Mouse (Mus musculus) lung, adult 18-20 months (tissue): ENCODE data around the gene Plxna1.

ENCODE experiments used
- DNase-seq, 2 experiments: peaks; one replicate each; pipeline ENCODE4 v3.0.0; 2022; ENCODE audit warnings: mixed read lengths in 2 of 2

The Plxna1 gene

GRCm38 (mm10) chr6:89281492-89282332, 80.7 kb downstream of the Plxna1 start:
- DNase-seq, result no peak

GRCm38 (mm10) chr6:89280555-89280954, 81.9 kb downstream of the Plxna1 start:
- DNase-seq, result peak; percentile 53 to 65

- DNase-seq, result no peak
Observed at GRCm38 (mm10) chr6:89271731-89272475, 90.5 kb downstream of the Plxna1 start.

- DNase-seq, result no peak
Observed at GRCm38 (mm10) chr6:89267181-89267580, 95.2 kb downstream of the Plxna1 start.
